Mouse (Mus musculus): ENCODE data around the gene Gm10118. TPM values are rescaled to one million over a fixed set of nuclear protein-coding genes. Genes with fewer than 3 reads are reported as not detected.

Gene Gm10118
- polyA plus RNA-seq (2014; fragmentation: Nextera tagmentation; extraction: Ambion mirVana) = 0.16 and 0.30 TPM in 2 replicates

GRCm38 (mm10) chr10:63927334-63927733 lies at the start of gene Gm10118:
TSS of gene Gm10118 (minus strand) at chr10:63927434.
- Histone ChIP-seq H3K4me2 (no peak within 1 kb of the TSS), H3K4me3 (ENCODE audit: low read depth, low read length) (no peak within 1 kb of the TSS), H3K9ac (no peak within 1 kb of the TSS), H3K4me1 (ENCODE audit: insufficient read depth) (no peaks in the 10 kb centered on the region), H3K36me3 (ENCODE audit: insufficient read depth) (no peaks in the 10 kb centered on the region), H3K27ac (ENCODE audit: low read depth) (no peak within 1 kb of the TSS), H3K9me3 (ENCODE audit: low read depth, low read length) (no peaks in the 10 kb centered on the region), H3K27me3 (ENCODE audit: insufficient read depth, low read length) (no peaks in the 10 kb centered on the region)
- no peak for TF ChIP-seq CTCF (IDR thresholded peaks at IDR 0.05; ENCODE audit: low read depth)
- DNase-seq (no peak), ATAC-seq (ENCODE audit: insufficient read depth) (no peak)

GRCm38 (mm10) chr10:63972300-63972699 lies 45.1 kb upstream of the Gm10118 start:
- Histone ChIP-seq H3K27me3 (ENCODE audit: insufficient read depth, low read length) (no peaks in the 10 kb centered on the region), H3K9ac (no peak overlapping the region), H3K36me3 (ENCODE audit: insufficient read depth) (no peaks in the 10 kb centered on the region), H3K4me3 (ENCODE audit: low read depth, low read length) (no peak overlapping the region), H3K27ac (ENCODE audit: low read depth) (no peak overlapping the region), H3K4me1 (ENCODE audit: insufficient read depth) (no peaks in the 10 kb centered on the region), H3K4me2 (no peak overlapping the region), H3K9me3 (ENCODE audit: low read depth, low read length) (no peaks in the 10 kb centered on the region)
- TF ChIP-seq CTCF (IDR thresholded peaks at IDR 0.05; ENCODE audit: low read depth) = no peak
- DNase-seq (peak; percentile 52), ATAC-seq (ENCODE audit: insufficient read depth) (peak; percentile 58; the same call in 1 of the 2 replicates)
- WGBS = 69% methylated on average over 2 of the region's 2 CpGs

GRCm38 (mm10) chr10:63954308-63954930 lies 27.2 kb upstream of the Gm10118 start:
- WGBS = 14% methylated on average over 6 of the region's 7 CpGs
- H3K4me2 ChIP-seq = no peak overlapping the region
- no peaks in the 10 kb centered on the region for H3K36me3 ChIP-seq (ENCODE audit: insufficient read depth)
- H3K27ac ChIP-seq (ENCODE audit: low read depth) = peak overlapping the region; percentile 30; the same call in 1 of the 2 replicates
- no peaks in the 10 kb centered on the region for H3K27me3 ChIP-seq (ENCODE audit: insufficient read depth, low read length)
- H3K9me3 ChIP-seq (ENCODE audit: low read depth, low read length) = no peaks in the 10 kb centered on the region
- H3K4me3 ChIP-seq (ENCODE audit: low read depth, low read length) = no peak overlapping the region
- H3K4me1 ChIP-seq (ENCODE audit: insufficient read depth) = no peaks in the 10 kb centered on the region; the same call in 1 of the 2 replicates
- H3K9ac ChIP-seq = no peak overlapping the region
- ATAC-seq (ENCODE audit: insufficient read depth) (no peak), DNase-seq (peak; percentile 16)
- no peak for TF ChIP-seq CTCF (IDR thresholded peaks at IDR 0.05; ENCODE audit: low read depth)

GRCm38 (mm10) chr10:63951481-63951880 lies 24.2 kb upstream of the Gm10118 start:
- WGBS = 66% methylated on average over 1 of the region's 1 CpGs
- Histone ChIP-seq H3K4me3 (ENCODE audit: low read depth, low read length) (no peak overlapping the region), H3K9ac (no peak overlapping the region), H3K4me1 (ENCODE audit: insufficient read depth) (no peaks in the 10 kb centered on the region; the same call in 1 of the 2 replicates), H3K27me3 (ENCODE audit: insufficient read depth, low read length) (no peaks in the 10 kb centered on the region), H3K9me3 (ENCODE audit: low read depth, low read length) (no peaks in the 10 kb centered on the region), H3K36me3 (ENCODE audit: insufficient read depth) (no peaks in the 10 kb centered on the region), H3K4me2 (no peak overlapping the region), H3K27ac (ENCODE audit: low read depth) (no peak overlapping the region)
- peak; percentile 70; the same call in 1 of the 2 replicates for ATAC-seq (ENCODE audit: insufficient read depth)
- DNase-seq = peak; percentile 17
- no peak for TF ChIP-seq CTCF (IDR thresholded peaks at IDR 0.05; ENCODE audit: low read depth)

- WGBS = 51% methylated on average over 8 of the region's 8 CpGs
- no peak for TF ChIP-seq CTCF (IDR thresholded peaks at IDR 0.05; ENCODE audit: low read depth)
- Histone ChIP-seq H3K9ac (no peak overlapping the region), H3K36me3 (ENCODE audit: insufficient read depth) (no peaks in the 10 kb centered on the region), H3K9me3 (ENCODE audit: low read depth, low read length) (no peaks in the 10 kb centered on the region), H3K4me1 (ENCODE audit: insufficient read depth) (no peaks in the 10 kb centered on the region; the same call in 1 of the 2 replicates), H3K4me3 (ENCODE audit: low read depth, low read length) (no peak overlapping the region), H3K27me3 (ENCODE audit: insufficient read depth, low read length) (no peaks in the 10 kb centered on the region), H3K4me2 (no peak overlapping the region), H3K27ac (ENCODE audit: low read depth) (no peak overlapping the region)
- no peak; the same call in 1 of the 2 replicates for ATAC-seq (ENCODE audit: insufficient read depth)
- peak; percentile 12 for DNase-seq
Observed at GRCm38 (mm10) chr10:63950867-63951266, 23.6 kb upstream of the Gm10118 start.

- no peak for TF ChIP-seq CTCF (IDR thresholded peaks at IDR 0.05; ENCODE audit: low read depth)
- no peaks in the 10 kb centered on the region for H3K4me1 ChIP-seq (ENCODE audit: insufficient read depth)
- H3K4me3 ChIP-seq (ENCODE audit: low read depth, low read length) = no peak overlapping the region
- H3K36me3 ChIP-seq (ENCODE audit: insufficient read depth) = no peaks in the 10 kb centered on the region
- no peak overlapping the region for H3K4me2 ChIP-seq
- 76% methylated on average over 4 of the region's 4 CpGs for WGBS
- H3K9ac ChIP-seq = no peak overlapping the region
- no peaks in the 10 kb centered on the region for H3K9me3 ChIP-seq (ENCODE audit: low read depth, low read length)
- H3K27ac ChIP-seq (ENCODE audit: low read depth) = no peak overlapping the region
- no peaks in the 10 kb centered on the region for H3K27me3 ChIP-seq (ENCODE audit: insufficient read depth, low read length)
- no peak for DNase-seq
- no peak for ATAC-seq (ENCODE audit: insufficient read depth)
Observed at GRCm38 (mm10) chr10:63947266-63947665, 20.0 kb upstream of the Gm10118 start.

GRCm38 (mm10) chr10:63945534-63945933 lies 18.3 kb upstream of the Gm10118 start:
- Histone ChIP-seq H3K4me2 (no peak overlapping the region), H3K4me3 (ENCODE audit: low read depth, low read length) (no peak overlapping the region), H3K4me1 (ENCODE audit: insufficient read depth) (no peaks in the 10 kb centered on the region), H3K27ac (ENCODE audit: low read depth) (no peak overlapping the region), H3K9me3 (ENCODE audit: low read depth, low read length) (no peaks in the 10 kb centered on the region), H3K27me3 (ENCODE audit: insufficient read depth, low read length) (no peaks in the 10 kb centered on the region), H3K9ac (no peak overlapping the region), H3K36me3 (ENCODE audit: insufficient read depth) (no peaks in the 10 kb centered on the region)
- no peak for TF ChIP-seq CTCF (IDR thresholded peaks at IDR 0.05; ENCODE audit: low read depth)
- ATAC-seq (ENCODE audit: insufficient read depth) (no peak), DNase-seq (no peak)
- 56% methylated on average over 3 of the region's 3 CpGs for WGBS
